15 mouse cellular contexts compared by ENCODE assay signal in genomic region chr4:101146891-101147655, GRCm38 (mm10).
DNase-seq lines count a peak whose midpoint lies in the region; ATAC-seq and TF ChIP-seq lines count a peak whose summit lies in the region.
"Had no signal": no experiment of that assay in that cellular context is flagged by ENCODE, and none has a peak within 500 bp of the region (broad histone marks: within the 10 kb centered on the region; RNA-seq: fewer than 3 reads in every experiment).

No protein-coding gene starts in this region.

- H3K9me3 ChIP-seq in forebrain, postnatal 0 days (ENCODE audit: low read length): no peaks in the 10 kb centered on the region
- H3K9me3 ChIP-seq in forebrain, embryonic 10.5 days: no peaks in the 10 kb centered on the region
- H3K9me3 ChIP-seq in liver, embryonic 11.5 days (ENCODE audit: control insufficient read depth, low read length): no peaks in the 10 kb centered on the region; the same call in 1 of the 2 replicates
- H3K9me3 ChIP-seq: embryonic facial prominence, embryonic 12.5 days; forebrain, embryonic 13.5 days; heart, embryonic 13.5 days; hindbrain, embryonic 12.5 days; limb, embryonic 10.5 days had no signal

- TF ChIP-seq POLR2A in liver, adult 2 months (IDR thresholded peaks at IDR 0.05; ENCODE audit: extremely low read depth, insufficient read depth, low read length): no peak

- peaks cover 16% of the 10 kb centered on the region; the same call in 1 of the 2 replicates for H3K36me3 ChIP-seq in forebrain, postnatal 0 days (ENCODE audit: insufficient read depth)
- H3K36me3 ChIP-seq in forebrain, embryonic 10.5 days (replicated peaks): peaks cover 44% of the 10 kb centered on the region
- H3K36me3 ChIP-seq in liver, adult 2 months (ENCODE audit: control insufficient read depth, insufficient read depth, low read length): peaks cover 20% of the 10 kb centered on the region
- H3K36me3 ChIP-seq in liver, embryonic 11.5 days (ENCODE audit: control insufficient read depth, insufficient read depth, low read length): no peaks in the 10 kb centered on the region; the same call in 1 of the 2 replicates

- no peak for ATAC-seq in forebrain, postnatal 0 days
- no peak for ATAC-seq in liver, embryonic 11.5 days (replicated peaks; ENCODE audit: low FRiP score)

- no peak overlapping the region for H3K4me3 ChIP-seq in forebrain, postnatal 0 days (ENCODE audit: low read depth, low read length)
- H3K4me3 ChIP-seq in forebrain, embryonic 10.5 days: no peak overlapping the region
- H3K4me3 ChIP-seq in liver, adult 2 months (ENCODE audit: insufficient read depth, low read depth, low read length): no peak overlapping the region
- H3K4me3 ChIP-seq in liver, embryonic 11.5 days (ENCODE audit: low read depth, low read length): no peak overlapping the region
- H3K4me3 ChIP-seq: embryonic facial prominence, embryonic 12.5 days; forebrain, embryonic 13.5 days; heart, embryonic 13.5 days; hindbrain, embryonic 12.5 days; limb, embryonic 10.5 days had no signal

- H3K4me2 ChIP-seq in forebrain, postnatal 0 days (ENCODE audit: low read depth): no peak overlapping the region
- H3K4me2 ChIP-seq in liver, embryonic 11.5 days: no peak overlapping the region
- H3K4me2 ChIP-seq: embryonic facial prominence, embryonic 12.5 days; forebrain, embryonic 13.5 days; heart, embryonic 13.5 days; hindbrain, embryonic 12.5 days had no signal

- DNase-seq in forebrain, postnatal 0 days: no peak
- no peak for DNase-seq in forebrain, embryonic 10.5 days (ENCODE audit: extremely low spot score, low spot score)
- no peak for DNase-seq in liver, adult 2 months (ENCODE audit: extremely low read depth, low read depth, low spot score)
- no peak for DNase-seq in liver, embryonic 11.5 days (ENCODE audit: low spot score)
- DNase-seq in 416B (ENCODE audit: low read depth) (peak; percentile 36), R1 (ENCODE audit: low read depth, low spot score) (peak; percentile 64)
- no peak for DNase-seq in adrenal gland, postnatal 10 days
- DNase-seq in natural killer cell, adult 2 months (ENCODE audit: low spot score in 2 of 2): no peak
- DNase-seq: gastrocnemius, postnatal 10 days; lung, postnatal 36 days had no signal

- 91% methylated on average over 11 of the region's 11 CpGs for WGBS in forebrain, postnatal 0 days
- 95% methylated on average over 11 of the region's 11 CpGs for WGBS in forebrain, embryonic 10.5 days
- WGBS in liver, adult 2 months: 68% methylated on average over 11 of the region's 11 CpGs
- 81% methylated on average over 11 of the region's 11 CpGs for WGBS in liver, embryonic 11.5 days

- no peak overlapping the region for H3K27ac ChIP-seq in forebrain, postnatal 0 days (ENCODE audit: low read depth, low read length)
- H3K27ac ChIP-seq in forebrain, embryonic 10.5 days: no peak overlapping the region
- H3K27ac ChIP-seq in liver, adult 2 months (replicated peaks; ENCODE audit: insufficient read depth, low read depth, low read length): no peak overlapping the region
- no peak overlapping the region for H3K27ac ChIP-seq in liver, embryonic 11.5 days (ENCODE audit: low read depth, low read length)
- H3K27ac ChIP-seq: embryonic facial prominence, embryonic 12.5 days; forebrain, embryonic 13.5 days; heart, embryonic 13.5 days; hindbrain, embryonic 12.5 days; limb, embryonic 10.5 days had no signal

- no peaks in the 10 kb centered on the region for H3K79me2 ChIP-seq in liver, adult 2 months (ENCODE audit: control insufficient read depth, insufficient read depth, low read length)

- TF ChIP-seq CTCF in forebrain, postnatal 0 days (IDR thresholded peaks at IDR 0.05; ENCODE audit: low read depth): peak; percentile 38; the same call in 1 of the 2 replicates
- peak; percentile 24; the same call in 1 of the 2 replicates for TF ChIP-seq CTCF in liver, adult 2 months (IDR thresholded peaks at IDR 0.05; ENCODE audit: low read depth, low read length)

- no peaks in the 10 kb centered on the region for H3K4me1 ChIP-seq in forebrain, postnatal 0 days (ENCODE audit: insufficient read depth)
- H3K4me1 ChIP-seq in forebrain, embryonic 10.5 days: peaks cover 5% of the 10 kb centered on the region
- no peaks in the 10 kb centered on the region; the same call in 1 of the 2 replicates for H3K4me1 ChIP-seq in liver, adult 2 months (ENCODE audit: control insufficient read depth, insufficient read depth, low read length)
- H3K4me1 ChIP-seq in liver, embryonic 11.5 days (replicated peaks; ENCODE audit: control insufficient read depth, insufficient read depth, low read length): no peaks in the 10 kb centered on the region
- H3K4me1 ChIP-seq: embryonic facial prominence, embryonic 12.5 days; heart, embryonic 13.5 days; limb, embryonic 10.5 days had no signal

- H3K9ac ChIP-seq in forebrain, postnatal 0 days: no peak overlapping the region
- no peak overlapping the region for H3K9ac ChIP-seq in liver, adult 2 months (ENCODE audit: low read depth, low read length)
- no peak overlapping the region for H3K9ac ChIP-seq in liver, embryonic 11.5 days (ENCODE audit: low read depth, low read length)
- H3K9ac ChIP-seq: embryonic facial prominence, embryonic 12.5 days; forebrain, embryonic 13.5 days; heart, embryonic 13.5 days; hindbrain, embryonic 12.5 days had no signal

- H3K27me3 ChIP-seq in forebrain, postnatal 0 days (ENCODE audit: insufficient read depth, low read length): no peaks in the 10 kb centered on the region
- H3K27me3 ChIP-seq in forebrain, embryonic 10.5 days (ENCODE audit: poor library complexity, severe bottlenecking): no peaks in the 10 kb centered on the region
- H3K27me3 ChIP-seq in liver, adult 2 months (ENCODE audit: control insufficient read depth, insufficient read depth, low read length): no peaks in the 10 kb centered on the region
- no peaks in the 10 kb centered on the region for H3K27me3 ChIP-seq in liver, embryonic 11.5 days (replicated peaks; ENCODE audit: control insufficient read depth, insufficient read depth, low read length)
- H3K27me3 ChIP-seq: embryonic facial prominence, embryonic 12.5 days; forebrain, embryonic 13.5 days; heart, embryonic 13.5 days; hindbrain, embryonic 12.5 days had no signal

Comparison
In these comparisons a context has a peak if more than half of its experiments do, and no peak if none do; other contexts are left out.
1. DNase-seq: peak in 416B (single experiment) and R1 (single experiment); none in forebrain, postnatal 0 days (single experiment), forebrain, embryonic 10.5 days (single experiment), liver, adult 2 months (single experiment), liver, embryonic 11.5 days (single experiment), adrenal gland, postnatal 10 days (single experiment) and natural killer cell, adult 2 months (0 of 2).